Mouse (Mus musculus): ENCODE data around the gene Dtx1.

Dtx1 gene

DNA sequence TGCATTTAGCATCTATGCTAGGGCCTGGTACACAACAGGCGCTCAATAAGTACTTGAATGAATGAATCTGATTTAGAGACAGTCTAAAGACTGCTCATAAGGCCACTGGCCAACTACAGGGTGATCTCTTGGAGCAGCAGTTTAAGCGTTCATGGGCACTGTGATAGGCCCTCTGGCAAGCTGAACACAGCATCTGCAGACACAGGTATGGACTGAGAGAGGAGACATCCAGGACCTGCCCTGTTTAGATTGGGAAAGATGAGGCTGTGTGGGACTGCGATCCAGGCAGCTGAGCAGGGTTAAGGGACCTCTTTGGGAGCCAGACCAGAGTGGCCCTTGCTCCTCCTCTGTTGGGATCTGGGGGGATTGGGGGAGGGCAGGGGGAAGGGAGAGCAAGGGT is at the start of gene Dtx1:
Gene Dtx1 (minus strand): TSS at position 101 of the 400 bp plus-strand sequence.
- DNase-seq (ENCODE audit: extremely low spot score, low spot score), result no peak

DNA sequence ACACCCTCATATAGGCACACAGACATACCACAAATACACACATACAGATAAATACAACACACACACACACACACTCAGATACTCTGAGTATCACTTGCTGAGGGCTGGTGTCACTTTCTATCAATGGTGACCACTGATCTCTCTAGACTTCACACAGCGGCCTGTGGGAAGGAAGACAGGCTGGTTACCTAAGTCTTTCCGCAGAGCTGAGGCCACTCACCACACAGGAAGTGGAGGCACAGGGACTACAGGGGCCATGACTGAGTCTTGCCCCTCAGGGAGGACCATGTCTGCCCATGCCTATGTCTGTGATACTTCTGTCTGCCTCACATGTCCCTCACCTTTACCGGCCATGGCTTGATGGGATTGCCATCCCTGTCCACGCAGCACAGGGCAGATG is 42.5 kb upstream of the Dtx1 start:
- no peak for DNase-seq (ENCODE audit: extremely low spot score, low spot score)

DNA sequence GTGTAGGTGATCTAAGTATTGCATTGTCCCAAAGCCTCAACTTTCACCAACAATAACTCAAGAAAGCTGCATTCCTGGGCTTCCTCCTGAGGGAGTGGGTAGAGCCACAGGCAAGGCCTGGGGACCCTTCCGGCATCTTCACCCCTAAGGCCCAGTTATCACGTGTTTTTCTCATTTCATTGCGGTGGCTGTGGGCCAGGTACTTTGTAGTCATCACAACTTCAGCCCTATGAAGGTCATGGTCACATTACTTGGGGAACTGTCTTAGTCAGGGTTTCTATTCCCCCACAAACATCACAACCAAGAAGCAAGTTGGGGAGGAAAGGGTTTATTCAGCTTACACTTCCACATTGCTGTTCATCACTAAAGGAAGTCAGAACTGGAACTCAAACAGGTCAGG is 41.1 kb upstream of the Dtx1 start:
- DNase-seq (ENCODE audit: extremely low spot score, low spot score), result no peak

DNA sequence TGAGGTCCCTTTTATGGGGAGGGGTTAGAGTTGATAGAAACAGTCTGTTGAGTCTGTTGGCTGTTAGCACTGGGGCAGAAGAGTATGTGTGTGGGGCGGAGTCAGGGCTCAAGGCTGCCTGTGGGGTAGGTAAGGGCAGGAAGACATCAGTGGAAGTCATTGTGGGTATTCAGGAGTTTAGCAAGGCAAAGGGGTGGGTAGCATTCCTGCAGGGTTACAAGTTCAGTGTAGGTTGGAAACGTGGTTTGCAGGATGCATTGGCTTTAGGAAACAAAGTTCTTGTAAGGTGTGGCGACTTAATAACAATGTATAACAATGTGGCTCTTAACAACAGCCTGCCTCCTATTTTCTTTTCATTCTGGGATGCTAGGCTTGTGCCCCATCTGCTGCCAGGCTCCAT is 39.5 kb upstream of the Dtx1 start:
- no peak for DNase-seq (ENCODE audit: extremely low spot score, low spot score)

DNA sequence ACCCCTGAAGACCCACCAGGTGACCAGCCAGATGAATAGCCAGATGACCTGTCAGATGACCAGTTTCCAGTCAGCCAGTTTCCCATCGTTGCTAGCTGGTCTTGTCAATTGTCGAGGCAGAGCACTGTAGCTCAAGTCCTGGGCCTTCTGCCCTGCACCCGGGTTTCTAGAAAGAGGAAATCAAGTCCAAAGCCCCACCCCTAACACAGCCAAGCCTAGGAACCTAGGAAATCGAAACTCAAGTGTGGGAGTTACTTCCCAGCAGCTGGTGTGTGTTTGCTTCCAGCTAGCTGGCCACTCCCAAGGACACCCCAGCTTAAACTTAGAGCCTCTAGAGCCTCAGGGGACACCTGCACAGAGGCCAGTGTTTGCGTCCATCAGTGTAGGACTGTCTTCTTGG is 38.0 kb upstream of the Dtx1 start, which contains the start of gene Oas2:
Gene Oas2 (minus strand): TSS at position 166 of the 400 bp plus-strand sequence.
- DNase-seq (ENCODE audit: extremely low spot score, low spot score), result no peak

DNA sequence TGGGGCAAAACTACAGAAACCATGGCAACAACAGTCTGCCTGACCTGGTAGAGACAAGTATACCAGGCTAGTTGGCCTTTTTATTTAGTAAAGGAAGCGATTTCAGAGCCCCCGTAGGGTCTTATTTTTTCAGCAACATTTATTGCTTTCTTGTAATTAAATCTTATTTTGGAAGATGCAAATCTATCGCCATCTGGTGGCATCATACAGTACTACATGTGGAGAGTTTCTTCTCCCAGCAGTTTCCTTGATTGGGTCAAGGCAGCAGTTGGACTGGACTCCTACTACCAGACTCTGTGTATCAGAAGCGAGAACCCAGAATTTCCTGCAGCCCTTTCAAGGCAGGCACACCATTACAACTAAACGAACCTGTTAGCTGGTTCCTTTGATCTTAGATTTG is 34.7 kb upstream of the Dtx1 start:
- DNase-seq (ENCODE audit: extremely low spot score, low spot score), result peak; percentile 20

DNA sequence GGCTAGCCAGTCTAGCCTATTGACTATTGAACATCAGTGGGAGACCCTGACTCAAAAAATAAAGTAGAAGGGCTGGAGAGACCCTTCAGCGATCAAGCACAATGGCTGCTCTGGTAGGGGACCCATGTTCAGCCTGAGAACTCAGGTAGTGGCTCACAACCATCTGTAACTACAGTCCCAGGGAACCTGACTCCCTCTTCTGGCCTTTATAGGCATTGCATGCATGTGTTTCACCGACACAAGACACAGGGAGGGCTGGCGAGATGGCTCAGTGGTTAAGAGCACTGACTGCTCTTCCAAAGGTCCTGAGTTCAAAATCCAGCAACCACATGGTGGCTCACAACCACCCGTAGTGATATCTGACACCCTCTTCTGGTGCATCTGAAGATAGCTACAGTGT is 30.4 kb upstream of the Dtx1 start:
- DNase-seq (ENCODE audit: extremely low spot score, low spot score), result peak; percentile 23

DNA sequence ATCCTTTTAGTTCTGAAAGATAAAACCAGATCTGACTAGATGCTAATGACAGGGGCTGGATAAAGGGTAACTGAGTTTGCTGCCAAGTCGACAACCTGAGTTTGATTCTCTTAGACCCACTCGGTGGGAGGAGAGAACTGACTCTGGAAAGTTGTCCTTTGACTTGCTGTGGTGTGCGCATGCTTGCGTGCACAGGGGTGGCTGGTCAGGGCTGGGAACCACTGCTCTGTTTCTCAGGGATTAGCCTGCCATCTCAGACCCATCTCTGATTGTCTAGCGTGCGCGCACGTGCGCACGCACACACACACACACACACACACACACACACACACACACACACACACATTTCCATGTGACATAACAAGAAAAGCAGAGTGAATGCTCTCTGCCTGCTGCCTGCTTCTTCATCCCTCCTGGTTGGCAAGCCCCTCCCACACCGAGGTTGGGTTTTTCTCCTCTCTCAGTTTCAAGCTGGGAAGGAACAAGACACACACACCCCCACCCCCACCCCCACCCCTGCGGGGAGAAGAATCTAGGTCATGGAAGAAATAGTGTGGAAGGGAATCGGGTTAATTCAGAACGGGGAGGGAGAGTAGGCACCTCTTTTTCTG is 22.8 kb upstream of the Dtx1 start:
- DNase-seq (ENCODE audit: extremely low spot score, low spot score), result no peak

DNA sequence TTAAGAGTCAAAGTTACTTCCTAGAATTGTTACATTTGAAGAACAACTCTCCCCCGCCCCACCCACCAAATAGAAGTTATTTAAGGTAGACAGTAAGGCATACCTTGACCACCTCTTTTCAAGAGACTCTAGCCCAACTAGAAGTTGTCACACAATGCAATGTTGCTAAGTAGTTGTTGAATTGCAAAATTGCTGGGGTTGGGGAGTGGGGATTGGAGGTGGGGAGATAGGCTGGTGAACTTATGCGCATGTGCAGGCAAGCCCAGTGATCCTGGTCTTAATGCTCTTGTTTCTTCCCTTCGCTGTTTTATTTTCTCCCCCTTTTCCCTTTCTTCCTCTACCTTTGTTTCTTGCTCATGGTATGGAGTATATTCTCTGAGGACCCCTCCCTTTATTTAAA is 22.0 kb upstream of the Dtx1 start:
- no peak for DNase-seq (ENCODE audit: extremely low spot score, low spot score)

DNA sequence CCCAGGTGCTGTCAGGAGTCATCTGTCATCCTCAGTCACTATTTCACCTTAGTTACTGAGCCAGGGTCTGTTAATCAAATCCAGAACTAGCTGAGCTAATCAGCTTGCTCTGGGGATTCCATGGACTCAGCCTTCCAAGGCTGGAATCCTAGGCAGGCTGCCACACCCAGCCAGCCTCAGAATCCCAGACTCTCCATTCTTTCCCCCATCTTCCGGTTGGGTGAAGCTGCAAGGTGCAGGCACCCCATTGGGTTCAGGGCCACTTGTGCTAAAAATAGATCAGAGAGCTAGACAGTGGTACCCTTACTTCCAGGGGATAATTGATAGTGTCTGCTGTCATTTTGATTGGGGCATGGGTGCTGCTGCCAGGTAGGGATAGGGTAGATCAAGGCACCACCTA is 21.0 kb upstream of the Dtx1 start:
- DNase-seq (ENCODE audit: extremely low spot score, low spot score), result no peak

DNA sequence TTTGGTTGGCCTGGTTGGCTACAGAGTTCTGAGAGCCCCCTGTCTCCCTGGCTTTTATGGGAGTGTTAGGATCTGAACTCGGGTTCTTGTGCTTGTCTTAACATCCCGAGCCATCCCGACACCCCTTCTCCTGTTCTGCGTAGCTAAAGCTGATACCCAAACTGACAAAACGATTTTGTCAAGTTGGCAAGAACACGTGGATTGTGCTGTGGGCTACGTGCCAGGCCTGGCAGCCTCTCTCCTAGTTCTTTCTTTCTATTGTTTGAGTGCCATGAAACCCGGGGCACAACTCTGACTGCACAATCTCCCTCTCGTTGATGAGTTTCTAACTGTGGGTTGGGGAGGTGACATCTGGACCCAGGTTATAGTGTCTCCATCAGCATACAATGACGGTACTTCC is 17.6 kb upstream of the Dtx1 start:
- no peak for DNase-seq (ENCODE audit: extremely low spot score, low spot score)

DNA sequence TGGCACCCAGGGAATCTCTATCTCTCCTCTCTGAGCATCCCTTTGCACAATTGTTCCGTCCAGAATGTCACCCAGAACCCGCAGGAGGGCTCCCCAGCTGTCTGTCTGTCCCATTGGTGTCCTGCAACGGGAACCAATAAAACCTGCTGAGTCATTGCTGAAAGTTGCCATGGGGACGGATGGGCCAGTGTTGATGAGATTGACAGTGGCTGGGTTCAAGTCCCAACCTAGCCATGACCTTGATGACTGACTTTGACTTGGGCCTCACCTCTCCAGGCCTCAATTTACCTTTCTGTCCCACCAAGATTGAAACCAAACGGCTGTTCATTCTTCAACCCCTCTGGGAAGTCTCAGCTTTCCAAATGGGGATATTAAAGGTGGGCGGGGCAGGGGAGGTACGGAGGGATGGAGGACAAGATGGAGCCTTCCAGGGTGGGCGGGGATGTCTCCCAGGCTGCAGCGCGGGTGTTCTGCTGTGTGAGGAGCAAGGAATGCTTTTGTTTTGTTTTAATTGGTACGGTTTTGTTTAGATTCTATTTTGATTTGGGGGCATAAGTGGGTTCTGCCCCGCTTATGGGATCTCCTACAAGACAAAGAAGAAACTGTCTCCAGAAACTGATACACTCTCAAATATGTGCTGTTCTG is 14.2 kb upstream of the Dtx1 start:
- no peak for DNase-seq (ENCODE audit: extremely low spot score, low spot score)

DNA sequence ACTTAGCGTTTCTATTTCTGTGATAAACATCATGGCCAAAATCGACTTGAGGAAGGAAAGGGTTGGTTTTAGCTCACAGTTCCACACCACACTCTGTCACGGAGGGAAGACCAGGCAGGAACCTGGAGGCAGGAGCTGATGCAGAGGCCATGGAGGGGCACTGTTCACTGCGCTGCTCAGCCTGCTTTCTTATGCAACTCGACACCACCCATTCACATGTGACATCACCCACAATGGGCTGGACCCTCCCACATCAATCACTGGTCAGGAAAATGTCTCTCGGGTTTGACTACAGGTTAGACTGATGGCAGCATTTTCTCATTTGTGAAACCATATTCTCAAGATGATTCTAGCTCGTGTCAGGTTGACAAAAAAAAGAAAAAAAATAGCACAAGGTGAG is 9.3 kb upstream of the Dtx1 start:
- DNase-seq (ENCODE audit: extremely low spot score, low spot score), result no peak

DNA sequence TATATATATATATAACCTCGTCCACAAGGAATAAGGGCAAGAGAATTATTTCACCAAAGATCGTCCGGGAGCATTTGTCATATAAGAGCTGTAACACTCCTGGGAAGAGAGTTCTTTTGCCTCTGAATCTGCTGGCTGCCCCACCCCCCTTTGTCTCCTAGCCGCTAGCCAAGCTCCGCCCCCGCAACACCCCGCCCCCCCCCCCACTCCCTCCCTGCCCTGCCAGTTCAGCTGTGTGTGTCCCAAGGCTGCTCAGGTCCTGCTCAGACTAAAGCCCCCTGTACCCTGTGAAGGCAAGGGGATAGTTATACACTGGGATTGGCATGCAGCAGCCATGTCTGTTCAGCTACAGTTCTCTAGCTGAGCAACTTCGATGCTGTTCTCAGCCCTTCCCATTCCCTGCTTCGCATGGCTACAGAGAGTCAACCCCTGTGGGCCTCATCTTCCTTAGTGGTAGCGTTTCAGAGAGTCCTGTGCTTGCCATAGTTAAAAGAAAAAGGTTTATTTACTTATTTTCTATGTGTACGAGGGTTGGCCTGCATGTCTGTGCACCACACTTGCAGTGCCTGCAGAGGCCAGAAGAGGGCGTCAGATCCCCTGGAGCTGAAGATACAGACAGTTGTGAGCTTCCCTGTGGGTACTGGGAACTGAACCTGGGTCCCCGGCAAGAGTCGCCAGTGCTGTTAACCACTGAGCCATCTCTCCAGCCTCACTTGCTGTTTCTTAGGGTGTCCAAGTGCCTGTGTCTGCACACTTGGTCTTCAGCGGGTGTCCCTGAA is 7.1 kb upstream of the Dtx1 start:
- DNase-seq (ENCODE audit: extremely low spot score, low spot score), result no peak

DNA sequence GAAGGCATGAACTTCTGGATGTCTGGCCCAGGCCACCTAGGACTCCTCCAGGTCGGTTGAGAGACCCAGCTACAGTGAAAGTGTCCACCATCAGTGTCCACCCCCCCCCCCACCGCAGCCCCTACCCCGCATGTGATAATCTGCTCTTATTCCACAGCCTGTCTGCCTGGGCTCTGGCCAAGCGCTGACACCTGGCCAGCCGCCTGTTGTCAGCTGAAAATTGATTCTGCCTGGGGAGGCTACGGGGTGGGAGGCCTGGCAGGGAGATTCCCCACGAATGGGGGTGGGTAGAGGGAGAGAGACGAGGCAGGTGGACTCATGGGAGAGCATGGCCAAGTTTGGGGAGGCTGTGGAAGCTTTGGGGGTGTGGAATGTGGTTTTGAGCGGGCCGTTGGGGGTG is 5.4 kb upstream of the Dtx1 start:
- DNase-seq (ENCODE audit: extremely low spot score, low spot score), result no peak

DNA sequence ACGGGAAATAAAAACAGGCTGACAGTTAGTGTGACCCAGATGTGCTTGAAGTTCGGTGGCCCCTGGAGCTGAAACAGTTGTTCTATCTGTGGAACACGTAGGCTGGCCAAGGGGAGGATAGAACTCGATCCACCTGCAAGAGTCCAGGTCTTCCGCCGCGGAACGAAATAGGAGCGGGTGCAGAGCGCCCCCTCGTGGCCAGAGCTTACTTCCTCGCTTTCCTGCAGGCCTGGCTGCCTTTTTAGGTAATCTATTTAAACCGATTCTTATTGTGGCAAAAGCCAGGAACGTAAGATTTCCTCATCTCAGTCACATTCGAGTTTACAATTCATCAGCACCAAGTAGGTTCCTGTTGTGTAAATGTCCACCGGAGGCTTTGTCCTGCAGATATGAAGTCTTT is 2.6 kb upstream of the Dtx1 start:
- peak; percentile 84 for DNase-seq (ENCODE audit: extremely low spot score, low spot score)

DNA sequence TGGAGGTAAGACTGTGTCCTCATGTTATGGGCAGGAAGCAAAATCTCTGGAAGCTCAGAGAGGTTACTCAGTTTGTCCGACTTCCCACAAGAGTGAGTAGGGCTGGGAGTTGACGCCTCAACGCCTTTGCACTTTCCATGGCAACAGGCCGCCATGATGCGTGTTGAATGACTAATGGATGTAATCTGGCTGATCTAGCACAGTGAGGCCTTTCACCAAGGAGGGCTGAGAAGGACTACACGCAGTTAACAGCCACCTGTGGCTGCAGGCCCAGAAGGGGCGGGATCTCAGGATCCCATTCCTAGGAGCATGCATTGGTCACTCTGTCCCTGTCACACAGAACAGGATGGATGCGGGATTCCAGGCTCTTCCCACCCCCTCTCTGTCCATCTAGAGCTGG is 994 bp upstream of the Dtx1 start:
- no peak for DNase-seq (ENCODE audit: extremely low spot score, low spot score)

DNA sequence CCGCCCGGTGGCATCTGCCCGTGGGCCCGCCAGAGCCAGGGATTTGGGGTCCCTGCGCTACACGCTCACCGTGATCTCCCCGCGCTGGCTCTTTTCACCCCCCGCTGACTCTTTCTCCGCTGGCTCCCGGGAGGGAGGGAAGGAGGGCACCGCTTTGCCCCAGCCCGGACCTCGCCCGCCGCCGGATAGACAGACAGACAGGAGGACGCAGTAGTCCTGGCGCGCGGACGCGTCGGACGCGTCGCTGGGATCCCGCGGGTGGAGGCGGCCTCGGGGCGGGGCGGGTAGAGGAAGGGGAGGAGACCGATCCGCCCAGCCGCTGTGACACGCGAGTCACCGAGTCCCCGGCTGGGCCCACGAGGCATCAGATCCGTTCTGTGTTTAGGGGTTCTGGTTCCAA is 311 bp downstream of the Dtx1 start:
- DNase-seq (ENCODE audit: extremely low spot score, low spot score), result no peak

DNA sequence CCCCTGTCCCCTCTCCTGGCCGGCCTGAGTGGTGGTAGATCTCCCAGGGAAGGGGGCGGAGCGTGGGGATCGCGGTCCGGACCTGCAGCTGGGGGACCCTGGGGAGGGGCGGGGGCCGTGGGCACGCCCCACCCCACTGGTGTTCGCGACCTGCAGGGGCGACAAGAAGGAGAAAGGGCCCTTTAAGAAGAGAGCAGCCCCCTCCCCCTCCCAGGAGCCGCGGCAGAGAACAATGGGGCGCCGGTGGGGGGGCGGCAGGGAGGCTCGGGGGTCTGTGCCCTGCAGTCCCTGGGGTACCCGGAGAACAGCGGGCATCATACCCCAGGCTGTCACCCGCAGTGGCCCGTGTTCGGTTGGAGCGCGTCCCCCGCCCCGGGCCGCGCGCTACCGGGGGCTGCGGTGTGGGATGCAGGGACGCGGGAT is 890 bp downstream of the Dtx1 start:
- no peak for DNase-seq (ENCODE audit: extremely low spot score, low spot score)

DNA sequence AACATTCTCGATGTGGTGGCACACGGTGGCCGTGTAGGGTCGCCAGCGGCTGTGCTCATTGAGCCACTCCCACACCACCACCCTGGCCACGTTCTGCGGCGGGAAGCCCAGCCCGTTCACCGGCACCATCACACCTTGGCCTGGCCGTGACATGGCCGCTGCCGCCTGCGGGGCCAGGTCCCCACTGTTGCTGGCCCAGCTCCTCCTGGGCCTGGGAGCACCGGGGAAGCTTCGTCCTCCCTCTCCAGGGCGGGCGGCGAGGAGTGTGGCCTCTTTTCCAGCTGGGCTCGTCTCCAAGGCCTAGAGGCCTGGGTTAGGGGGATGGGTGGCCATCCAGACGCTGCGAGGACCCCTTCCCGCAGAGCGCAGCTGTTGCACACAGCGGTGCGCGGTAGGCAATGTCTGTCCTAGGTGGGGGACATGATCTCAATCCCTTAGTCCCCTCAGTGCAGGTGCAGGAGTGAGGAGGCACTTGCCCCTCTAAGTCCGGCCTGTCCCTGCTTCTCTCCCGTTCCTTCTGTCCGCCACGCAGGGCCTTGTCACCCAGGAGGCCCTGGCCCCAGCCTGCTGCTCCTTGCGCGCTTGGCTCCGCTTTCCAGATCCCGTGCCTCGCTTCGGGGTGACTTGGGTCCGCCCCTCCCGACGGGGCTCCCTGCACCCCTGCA is 1.4 kb downstream of the Dtx1 start:
- DNase-seq (ENCODE audit: extremely low spot score, low spot score), result peak; percentile 49

DNA sequence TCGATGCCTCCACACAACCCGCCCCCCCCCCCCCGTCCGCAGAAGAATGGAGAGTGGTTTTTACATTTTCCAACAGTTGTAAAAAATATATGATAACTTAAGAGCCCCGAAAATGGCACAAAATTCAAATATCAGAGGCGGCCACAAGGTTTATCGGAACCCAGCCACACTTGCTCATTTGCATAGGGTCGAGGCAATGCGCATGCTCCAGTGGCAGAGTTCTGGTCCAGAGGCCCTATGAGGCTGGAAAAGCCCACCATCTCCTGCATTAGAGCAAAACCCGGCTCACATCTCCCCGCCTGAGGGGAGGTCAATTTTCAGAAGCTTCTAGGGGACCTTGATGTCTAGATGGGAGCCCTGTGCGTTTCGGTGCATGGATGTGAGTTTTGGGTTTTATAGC is 4.8 kb downstream of the Dtx1 start:
- no peak for DNase-seq (ENCODE audit: extremely low spot score, low spot score)

DNA sequence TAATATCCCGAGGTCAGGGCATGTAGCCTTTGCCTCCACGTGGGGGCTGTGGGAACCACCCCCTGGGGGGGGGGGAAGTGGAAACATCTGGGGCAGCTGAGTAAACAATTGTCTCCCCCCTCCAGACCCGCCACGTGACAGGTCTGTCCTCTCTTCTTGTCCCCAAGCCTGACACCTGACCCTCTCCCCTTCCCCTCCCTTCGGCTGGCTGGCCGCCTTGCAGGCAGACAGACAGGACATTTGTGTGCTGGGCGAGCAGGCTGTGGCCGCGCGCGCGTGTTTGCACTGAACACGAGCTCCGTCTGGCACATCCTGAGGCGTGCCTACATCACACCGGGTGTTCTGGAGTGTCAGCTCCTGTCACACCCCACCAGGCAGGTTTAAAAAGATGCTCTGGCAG is 5.2 kb downstream of the Dtx1 start:
- DNase-seq (ENCODE audit: extremely low spot score, low spot score), result peak; percentile 60

All from neural tube, embryonic 10.5 days (tissue).